Mouse (Mus musculus): ENCODE measurements around the gene Phf10.
"Not testable (repeated sequence)": the region's sequence is repeated elsewhere in the genome, so short reads cannot be mapped to it uniquely, and the experiment has no call there.

- TF ChIP-seq EP300, CTCF (IDR thresholded peaks at IDR 0.05; ENCODE audit: low read depth): not testable (repeated sequence)
Measured at GRCm38 (mm10) chr17:14968373-14968913, 7.4 kb upstream of the Phf10 start.
